Mouse (Mus musculus) B cell, adult 2 months (primary cell): ENCODE measurements around the gene Suclg1.

Experiments used
- DNase-seq, 2 experiments: peaks; one replicate each; pipeline ENCODE4 v3.0.0; 2022

Gene Suclg1

GRCm38 (mm10) chr6:73251336-73251735 lies 3.2 kb downstream of the Suclg1 start:
- DNase-seq = no peak

GRCm38 (mm10) chr6:73252396-73252795 lies 4.2 kb downstream of the Suclg1 start:
- DNase-seq = no peak

DNA sequence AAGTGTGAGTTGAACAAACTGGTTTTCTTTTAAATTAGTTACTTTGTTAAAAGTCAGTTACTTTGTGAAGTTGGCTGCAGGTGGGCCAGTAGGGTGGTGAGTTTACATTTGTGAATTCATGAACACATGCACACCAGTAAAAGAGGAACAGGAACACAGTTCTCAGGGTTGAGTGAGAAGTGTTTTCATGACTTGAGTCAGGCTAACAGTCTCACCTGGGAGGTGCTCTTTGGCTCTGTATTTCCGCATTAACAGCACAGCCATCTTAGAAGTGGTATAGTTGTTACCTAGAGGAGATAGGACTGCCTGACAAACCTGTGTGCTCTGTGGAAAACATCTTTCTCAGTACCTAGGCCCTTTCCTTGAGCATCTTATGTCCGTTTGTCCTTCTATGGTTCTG lies 4.8 kb downstream of the Suclg1 start:
- DNase-seq = peak; percentile 32 to 34

GRCm38 (mm10) chr6:73253584-73253983 lies 5.4 kb downstream of the Suclg1 start:
- no peak for DNase-seq

DNA sequence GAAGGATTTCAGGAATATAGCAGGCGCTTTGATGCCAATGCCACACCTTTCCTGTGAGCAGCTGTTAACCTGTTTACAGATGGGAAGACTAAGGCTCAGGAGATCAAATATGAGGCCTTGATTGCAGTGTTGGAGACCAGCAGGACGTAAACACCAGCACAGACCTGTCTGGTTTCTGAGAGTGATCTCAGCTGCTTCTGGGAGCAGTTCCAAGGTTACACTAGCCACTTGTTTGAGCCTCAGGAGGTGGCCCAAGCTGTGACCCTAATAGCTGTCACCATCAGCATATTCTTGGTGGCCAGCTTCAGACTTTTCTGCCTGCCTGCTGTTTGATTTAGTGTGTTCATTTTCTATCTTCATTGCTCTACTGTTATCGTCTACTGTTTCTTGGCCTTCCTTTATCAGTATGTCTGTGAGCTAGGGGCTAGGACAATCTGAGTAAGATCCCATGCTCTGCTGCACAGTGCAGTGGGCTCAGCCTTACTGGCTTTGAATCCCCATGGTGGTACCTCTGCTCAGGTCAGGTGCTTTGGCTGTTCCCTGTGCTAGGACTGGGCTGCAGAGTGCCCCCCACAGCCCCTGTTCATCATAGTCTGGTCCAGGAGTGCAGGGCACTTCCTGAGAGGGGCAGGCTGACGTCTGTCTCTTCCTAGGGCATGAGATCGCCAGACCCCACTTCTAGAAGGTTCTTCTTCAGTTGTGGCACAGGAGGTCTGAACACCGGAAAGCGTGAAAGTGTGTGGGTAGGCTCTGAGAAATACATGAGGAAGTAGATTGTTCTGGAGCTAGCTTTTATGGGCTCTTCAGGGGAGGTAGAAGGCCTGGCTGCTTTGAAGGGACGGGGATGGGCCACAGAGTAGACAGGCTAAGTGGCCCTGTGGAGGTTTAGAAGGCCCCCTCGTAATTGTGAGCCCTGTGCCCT lies 6.4 kb downstream of the Suclg1 start:
- DNase-seq = peak; percentile 24 to 29

GRCm38 (mm10) chr6:73257068-73257467 lies 8.9 kb downstream of the Suclg1 start:
- DNase-seq = no peak

DNA sequence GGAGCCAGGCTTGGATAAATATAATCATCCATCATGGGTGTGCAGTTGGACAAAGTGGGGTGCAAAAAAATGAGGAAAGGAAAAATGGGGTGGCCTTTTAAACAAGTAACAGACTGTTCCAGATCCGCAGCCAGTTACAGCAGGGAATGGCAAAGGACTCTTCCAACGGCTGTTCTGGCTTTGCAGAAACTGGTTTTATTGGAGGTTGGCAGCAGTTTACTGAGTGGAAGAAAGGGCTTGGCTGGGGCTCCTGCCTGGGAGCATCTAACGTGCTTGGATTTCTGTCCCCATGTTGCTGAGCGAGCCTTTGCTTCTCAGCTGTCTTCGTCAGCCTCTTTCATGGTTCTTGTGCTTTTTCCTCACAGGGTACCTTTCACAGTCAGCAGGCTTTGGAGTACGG lies 11.9 kb downstream of the Suclg1 start:
- DNase-seq = no peak

- DNase-seq = no peak
These were observed 16.6 kb downstream of the Suclg1 start for GRCm38 (mm10) chr6:73264801-73265200.

DNA sequence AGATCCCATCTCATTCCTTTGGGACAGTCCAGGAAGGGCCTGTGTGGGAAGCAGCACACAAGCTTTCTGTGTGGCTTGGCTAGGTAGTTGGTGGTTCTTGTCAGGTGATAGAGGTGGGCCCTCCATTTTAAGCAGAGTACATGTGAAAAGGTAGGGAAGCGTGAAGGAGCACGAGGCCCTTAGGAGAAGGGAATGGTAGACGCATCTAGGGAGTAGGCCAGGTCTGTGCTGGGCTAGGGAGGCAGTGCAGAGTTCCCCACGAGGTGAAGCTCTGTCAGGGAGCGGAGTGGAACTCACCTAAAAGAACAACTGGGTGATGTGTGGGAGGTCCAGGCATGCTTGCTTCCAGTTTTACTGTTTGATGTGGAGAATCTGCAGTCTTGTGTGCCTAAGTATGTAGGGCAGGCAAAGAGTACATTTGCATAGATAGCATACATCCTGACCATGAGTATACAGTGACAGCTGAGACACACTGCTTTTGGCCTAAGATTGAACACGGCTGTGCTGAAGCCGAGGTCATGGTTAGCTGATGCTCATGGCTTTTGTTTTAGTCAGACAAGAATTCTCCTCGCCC lies 19.6 kb downstream of the Suclg1 start:
- DNase-seq = no peak

- no peak for DNase-seq
These were observed 21.2 kb downstream of the Suclg1 start for GRCm38 (mm10) chr6:73269374-73269773.

GRCm38 (mm10) chr6:73271546-73272091 lies 23.4 kb downstream of the Suclg1 start:
- no peak for DNase-seq

- DNase-seq = no peak
These were observed 26.8 kb downstream of the Suclg1 start for GRCm38 (mm10) chr6:73275002-73275401.

GRCm38 (mm10) chr6:73279681-73280080 lies 31.5 kb downstream of the Suclg1 start:
- no peak for DNase-seq

GRCm38 (mm10) chr6:73280546-73281115 lies 32.4 kb downstream of the Suclg1 start:
- no peak for DNase-seq

- no peak for DNase-seq
These were observed 38.1 kb downstream of the Suclg1 start for GRCm38 (mm10) chr6:73286326-73286725.

- no peak for DNase-seq
These were observed 58.7 kb downstream of the Suclg1 start for GRCm38 (mm10) chr6:73306837-73307236.

- no peak for DNase-seq
These were observed 60.7 kb downstream of the Suclg1 start for GRCm38 (mm10) chr6:73308685-73309520.

DNA sequence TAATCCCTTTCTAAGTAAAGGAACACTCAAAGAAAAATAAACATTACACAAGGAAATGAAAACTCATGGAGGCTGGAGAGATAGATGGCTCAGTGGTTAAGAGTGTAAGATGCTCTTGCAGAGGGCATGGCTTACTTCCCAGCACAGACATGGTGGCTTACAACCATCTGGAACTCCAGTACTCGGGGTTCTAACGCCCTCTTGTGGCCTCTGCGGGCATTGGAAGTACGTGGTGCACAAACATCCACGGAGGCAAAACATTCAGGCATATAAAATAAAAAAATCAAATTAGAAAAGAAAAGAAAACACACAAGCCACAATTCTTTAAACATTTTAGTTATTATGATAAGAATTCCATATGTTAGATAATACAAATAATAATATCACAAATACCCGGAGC lies 63.2 kb downstream of the Suclg1 start:
- no peak for DNase-seq

- no peak for DNase-seq
These were observed 63.6 kb downstream of the Suclg1 start for GRCm38 (mm10) chr6:73311786-73312185.

- DNase-seq = peak; percentile 7
These were observed 66.9 kb downstream of the Suclg1 start for GRCm38 (mm10) chr6:73314923-73315603.

GRCm38 (mm10) chr6:73322306-73322705 lies 74.1 kb downstream of the Suclg1 start:
- DNase-seq = no peak
